Comparison of ENCODE assay signal across 8 mouse cellular contexts in genomic region chr5:64230061-64230466, GRCm38 (mm10).
DNase-seq lines count a peak whose midpoint lies in the region; ATAC-seq and TF ChIP-seq lines count a peak whose summit lies in the region.

No protein-coding gene starts in this region.

- peak overlapping the region; percentile 94 for H3K4me2 ChIP-seq in forebrain, embryonic 13.5 days
- peak overlapping the region; percentile 96 for H3K4me2 ChIP-seq in neural tube, embryonic 14.5 days (ENCODE audit: low read depth, low read length)

- no peaks in the 10 kb centered on the region for H3K36me3 ChIP-seq in ES-E14 (ENCODE audit: control insufficient read depth, insufficient read depth, low read length, poor library complexity, severe bottlenecking)
- no peaks in the 10 kb centered on the region for H3K36me3 ChIP-seq in forebrain, embryonic 13.5 days (ENCODE audit: poor library complexity, severe bottlenecking)
- no peaks in the 10 kb centered on the region for H3K36me3 ChIP-seq in neural tube, embryonic 14.5 days (ENCODE audit: control insufficient read depth, insufficient read depth, low read length)

- under 1% methylated on average over 39 of the region's 48 CpGs for WGBS in forebrain, embryonic 13.5 days
- WGBS in large intestine, adult 2 months, result 2% methylated on average over 44 of the region's 48 CpGs
- WGBS in neural tube, embryonic 14.5 days, result under 1% methylated on average over 35 of the region's 48 CpGs

- peaks cover 5 to 15% of the 10 kb centered on the region in 2 experiments; a peak in 3 of 4 replicates for H3K4me1 ChIP-seq in ES-E14 (ENCODE audit: control insufficient read depth in 2 of 2, insufficient read depth in 2 of 2, low read length in 2 of 2, poor library complexity in 1 of 2)
- peaks cover 21% of the 10 kb centered on the region for H3K4me1 ChIP-seq in forebrain, embryonic 13.5 days
- H3K4me1 ChIP-seq in neural tube, embryonic 14.5 days (ENCODE audit: control insufficient read depth, insufficient read depth, low read length), result peaks cover 4% of the 10 kb centered on the region; the same call in 1 of the 2 replicates

- H3K27me3 ChIP-seq in forebrain, embryonic 13.5 days, result no peaks in the 10 kb centered on the region
- H3K27me3 ChIP-seq in neural tube, embryonic 14.5 days (ENCODE audit: control insufficient read depth, insufficient read depth, low read length), result no peaks in the 10 kb centered on the region

- DNase-seq in ES-E14 (ENCODE audit: low read depth, low spot score), result peak; percentile 88
- DNase-seq in heart, postnatal 14 days, result peak; percentile 93
- DNase-seq in large intestine, adult 2 months (ENCODE audit: low read depth, low spot score), result peak; percentile 65
- peak; percentile 92 to 94 for DNase-seq in lung, adult 18-20 months
- DNase-seq in testis, postnatal 10 days (ENCODE audit: low spot score), result peak; percentile 95

- H3K9ac ChIP-seq in ES-E14 (ENCODE audit: insufficient read depth, low read depth, low read length, poor library complexity, severe bottlenecking), result peak overlapping the region; percentile 87
- H3K9ac ChIP-seq in forebrain, embryonic 13.5 days, result peak overlapping the region; percentile 79
- peak overlapping the region; percentile 72 for H3K9ac ChIP-seq in neural tube, embryonic 14.5 days (replicated peaks; ENCODE audit: low read depth, low read length)

- no peaks in the 10 kb centered on the region for H3K9me3 ChIP-seq in ES-E14 (ENCODE audit: control insufficient read depth, insufficient read depth, low read depth, low read length)
- no peaks in the 10 kb centered on the region for H3K9me3 ChIP-seq in forebrain, embryonic 13.5 days (replicated peaks)
- H3K9me3 ChIP-seq in neural tube, embryonic 14.5 days (ENCODE audit: control insufficient read depth, low read length), result no peaks in the 10 kb centered on the region

- peak overlapping the region; percentile 57; the same call in 1 of the 2 replicates for H3K27ac ChIP-seq in ES-E14 (ENCODE audit: insufficient read depth, low read depth, low read length, poor library complexity, severe bottlenecking)
- H3K27ac ChIP-seq in forebrain, embryonic 13.5 days, result peak overlapping the region; percentile 48; the same call in 1 of the 2 replicates
- H3K27ac ChIP-seq in neural tube, embryonic 14.5 days (ENCODE audit: low read depth, low read length), result peak overlapping the region; percentile 55; the same call in 1 of the 2 replicates

- H3K4me3 ChIP-seq in ES-E14 (ENCODE audit: insufficient read depth in 1 of 2, low read depth in 1 of 2, low read length in 2 of 2, poor library complexity in 1 of 2, severe bottlenecking in 1 of 2), result peak overlapping the region; percentile 89 to 96
- peak overlapping the region; percentile 67 for H3K4me3 ChIP-seq in forebrain, embryonic 13.5 days
- peak overlapping the region; percentile 59 for H3K4me3 ChIP-seq in neural tube, embryonic 14.5 days (ENCODE audit: low read depth, low read length)

- peak; percentile 53; the same call in 1 of the 2 replicates for ATAC-seq in cerebellum, adult (ENCODE audit: insufficient number of reproducible peaks, low FRiP score, low TSS enrichment)
- peak; percentile 95 for ATAC-seq in forebrain, embryonic 13.5 days
- ATAC-seq in neural tube, embryonic 14.5 days (ENCODE audit: low read depth), result peak; percentile 88

- in situ Hi-C loops in ES-E14 (cut with MboI; ENCODE audit: low sequenced_read_pairs in 2 of 2, unreplicated experiment in 2 of 2), result no loop called here

- intact Hi-C loops in heart, postnatal 14 days (cut with DNase I), result no loop called here

TF ChIP-seq in ES-E14, 5 proteins besides CTCF, POLR2A, EP300 and RAD21:
- no peak for TF ChIP-seq ZC3H11A (IDR thresholded peaks at IDR 0.05; ENCODE audit: borderline replicate concordance, low read depth, low read length)
- TF ChIP-seq ZNF384 (IDR thresholded peaks at IDR 0.05; ENCODE audit: low read depth, low read length), result no peak
- no peak for TF ChIP-seq HCFC1 (IDR thresholded peaks at IDR 0.05; ENCODE audit: borderline replicate concordance, insufficient read depth, low read length)
- TF ChIP-seq MAFK (IDR thresholded peaks at IDR 0.05; ENCODE audit: insufficient read depth, low read depth, low read length), result no peak
- TF ChIP-seq CHD2 (IDR thresholded peaks at IDR 0.05; ENCODE audit: low read depth, low read length), result no peak

Comparison
In these comparisons a context has a peak if more than half of its experiments do, and no peak if none do; other contexts are left out.
1. Peak in every context shown above with its lines: DNase-seq, ATAC-seq, H3K4me3 ChIP-seq and H3K27ac ChIP-seq.